In the genomic region with DNA sequence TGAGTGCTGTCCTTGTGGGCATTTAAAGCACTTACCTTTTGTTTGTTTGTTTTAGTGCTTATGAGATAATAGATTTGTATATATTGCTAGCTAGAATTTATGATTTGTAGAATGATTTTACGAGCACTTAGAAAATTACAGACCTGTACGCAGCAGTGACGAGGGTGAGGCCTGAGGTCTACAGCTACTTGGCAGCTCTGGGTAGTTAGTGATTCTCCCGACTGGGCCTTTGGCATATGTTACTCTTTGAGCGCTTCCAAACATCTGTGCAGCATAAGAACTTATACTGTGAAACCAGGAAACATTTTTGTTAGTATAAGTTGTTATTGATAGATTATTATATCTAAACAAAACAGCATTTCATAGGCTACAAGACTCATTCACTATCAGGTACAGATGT, we compare ENCODE assay signal across 29 mouse cellular contexts. TPM values are rescaled to one million over a fixed set of nuclear protein-coding genes. Genes with fewer than 3 reads are reported as not detected.
DNase-seq lines count a peak whose midpoint lies in the region; ATAC-seq lines count a peak whose summit lies in the region.
"Had no signal": no experiment of that assay in that cellular context is flagged by ENCODE, and none has a peak within 500 bp of the region (broad histone marks: within the 10 kb centered on the region; RNA-seq: fewer than 3 reads in every experiment).

No protein-coding gene starts in this region.

- H3K36me3 ChIP-seq in heart, embryonic 13.5 days: peaks cover 18% of the 10 kb centered on the region
- H3K36me3 ChIP-seq in hindbrain, embryonic 10.5 days: peaks cover 18% of the 10 kb centered on the region
- H3K36me3 ChIP-seq in hindbrain, embryonic 12.5 days: peaks cover 15% of the 10 kb centered on the region; the same call in 1 of the 2 replicates
- peaks cover 14% of the 10 kb centered on the region for H3K36me3 ChIP-seq in neural tube, embryonic 13.5 days
- H3K36me3 ChIP-seq: lung, embryonic 15.5 days; midbrain, embryonic 15.5 days; stomach, embryonic 15.5 days had no signal

- peaks cover 20% of the 10 kb centered on the region for H3K4me1 ChIP-seq in heart, embryonic 13.5 days
- peaks cover 4% of the 10 kb centered on the region; the same call in 1 of the 2 replicates for H3K4me1 ChIP-seq in hindbrain, embryonic 10.5 days (replicated peaks)
- H3K4me1 ChIP-seq in hindbrain, embryonic 12.5 days: no peaks in the 10 kb centered on the region
- peaks cover 7% of the 10 kb centered on the region; the same call in 1 of the 2 replicates for H3K4me1 ChIP-seq in neural tube, embryonic 13.5 days (replicated peaks)
- H3K4me1 ChIP-seq: forebrain, embryonic 12.5 days; limb, embryonic 12.5 days; lung, embryonic 15.5 days; midbrain, embryonic 10.5 days; midbrain, embryonic 15.5 days; stomach, embryonic 15.5 days had no signal

- no peak for DNase-seq in heart, postnatal 25 days (ENCODE audit: low spot score)
- no peak for DNase-seq in hindbrain, embryonic 10.5 days (ENCODE audit: low spot score)
- DNase-seq in large intestine, adult 2 months (ENCODE audit: low read depth, low spot score): peak; percentile 24
- DNase-seq in thymus, postnatal 36 days: no peak
- DNase-seq: adrenal gland, postnatal 25 days; B cell, adult 2 months; cerebellum, adult 11-12 months; cerebellum, postnatal 10 days; forebrain, postnatal 0 days; kidney, adult 8-10 months; kidney, postnatal 4 days; retina, postnatal 1 day; right cerebral cortex, postnatal 14 days had no signal

- H3K27ac ChIP-seq in heart, embryonic 13.5 days (replicated peaks): peak overlapping the region; percentile 42; the same call in 1 of the 2 replicates
- H3K27ac ChIP-seq in hindbrain, embryonic 10.5 days: peak overlapping the region; percentile 56
- no peak overlapping the region for H3K27ac ChIP-seq in hindbrain, embryonic 12.5 days
- peak overlapping the region; percentile 33; the same call in 1 of the 2 replicates for H3K27ac ChIP-seq in neural tube, embryonic 13.5 days (replicated peaks)
- H3K27ac ChIP-seq: embryonic facial prominence, embryonic 15.5 days; forebrain, embryonic 12.5 days; kidney, postnatal 0 days; limb, embryonic 12.5 days; lung, embryonic 15.5 days; midbrain, embryonic 10.5 days; midbrain, embryonic 15.5 days; stomach, embryonic 15.5 days had no signal

- WGBS in heart, embryonic 13.5 days: 75% methylated on average over 5 of the region's 5 CpGs
- WGBS in hindbrain, embryonic 10.5 days: 92% methylated on average over 5 of the region's 5 CpGs
- 84% methylated on average over 5 of the region's 5 CpGs for WGBS in hindbrain, embryonic 12.5 days
- whole genome bisulfite sequencing in large intestine, adult 2 months: 13% methylated on average over 5 of the region's 5 CpGs
- 53% methylated on average over 5 of the region's 5 CpGs for WGBS in neural tube, embryonic 13.5 days

- H3K4me2 ChIP-seq in heart, embryonic 13.5 days: no peak overlapping the region
- no peak overlapping the region for H3K4me2 ChIP-seq in hindbrain, embryonic 12.5 days (replicated peaks)
- H3K4me2 ChIP-seq in neural tube, embryonic 13.5 days: no peak overlapping the region
- H3K4me2 ChIP-seq: embryonic facial prominence, embryonic 15.5 days; forebrain, embryonic 12.5 days; limb, embryonic 12.5 days; liver, embryonic 11.5 days; lung, embryonic 15.5 days; midbrain, embryonic 15.5 days; stomach, embryonic 15.5 days had no signal

- intact Hi-C loops in heart, postnatal 25 days (cut with DNase I): no loop called here

- H3K9me3 ChIP-seq in heart, embryonic 13.5 days: peaks cover 10% of the 10 kb centered on the region
- H3K9me3 ChIP-seq in hindbrain, embryonic 10.5 days: peaks cover 12% of the 10 kb centered on the region; the same call in 1 of the 2 replicates
- H3K9me3 ChIP-seq in hindbrain, embryonic 12.5 days (replicated peaks): peaks cover 7% of the 10 kb centered on the region; the same call in 1 of the 2 replicates
- H3K9me3 ChIP-seq in neural tube, embryonic 13.5 days: peaks cover 7% of the 10 kb centered on the region; the same call in 1 of the 2 replicates
- H3K9me3 ChIP-seq: lung, embryonic 15.5 days; midbrain, embryonic 15.5 days; stomach, embryonic 15.5 days had no signal

- no peak overlapping the region for H3K4me3 ChIP-seq in heart, embryonic 13.5 days
- H3K4me3 ChIP-seq in hindbrain, embryonic 10.5 days: no peak overlapping the region
- H3K4me3 ChIP-seq in hindbrain, embryonic 12.5 days: no peak overlapping the region
- no peak overlapping the region for H3K4me3 ChIP-seq in neural tube, embryonic 13.5 days
- H3K4me3 ChIP-seq: embryonic facial prominence, embryonic 15.5 days; forebrain, embryonic 12.5 days; limb, embryonic 12.5 days; lung, embryonic 15.5 days; midbrain, embryonic 10.5 days; midbrain, embryonic 15.5 days; stomach, embryonic 15.5 days had no signal

- no peak for ATAC-seq in heart, embryonic 13.5 days (ENCODE audit: extremely low read depth, insufficient number of reproducible peaks, low FRiP score, low TSS enrichment)
- no peak for ATAC-seq in hindbrain, embryonic 12.5 days (ENCODE audit: low FRiP score)
- no peak for ATAC-seq in neural tube, embryonic 13.5 days (ENCODE audit: low read depth)
- ATAC-seq: forebrain, postnatal 0 days; intestine, embryonic 16.5 days; midbrain, embryonic 15.5 days had no signal

- H3K9ac ChIP-seq in heart, embryonic 13.5 days: 0 out of 2 replicates have a peak overlapping the region, but pooled peaks have one; percentile 7
- H3K9ac ChIP-seq in hindbrain, embryonic 12.5 days: no peak overlapping the region
- peak overlapping the region; percentile 41; the same call in 1 of the 2 replicates for H3K9ac ChIP-seq in neural tube, embryonic 13.5 days
- H3K9ac ChIP-seq: embryonic facial prominence, embryonic 15.5 days; forebrain, embryonic 12.5 days; forebrain, postnatal 0 days; limb, embryonic 12.5 days; lung, embryonic 15.5 days; midbrain, embryonic 15.5 days; stomach, embryonic 15.5 days had no signal

- H3K27me3 ChIP-seq in heart, embryonic 13.5 days (replicated peaks): no peaks in the 10 kb centered on the region
- no peaks in the 10 kb centered on the region for H3K27me3 ChIP-seq in hindbrain, embryonic 10.5 days (ENCODE audit: insufficient read depth, poor library complexity, severe bottlenecking)
- H3K27me3 ChIP-seq in hindbrain, embryonic 12.5 days: no peaks in the 10 kb centered on the region
- H3K27me3 ChIP-seq in neural tube, embryonic 13.5 days: no peaks in the 10 kb centered on the region
- H3K27me3 ChIP-seq: embryonic facial prominence, embryonic 15.5 days; forebrain, embryonic 12.5 days; limb, embryonic 12.5 days; lung, embryonic 15.5 days; midbrain, embryonic 15.5 days; stomach, embryonic 15.5 days had no signal

RNA-seq across cellular contexts. Expression of a gene that starts 12.3 kb away (rescaled TPM):
- 12.9 and 16.4 TPM in 2 replicates for polyA plus RNA-seq in heart, embryonic 13.5 days (2015; fragmentation: Nextera tagmentation; extraction: Ambion mirVana)
- 10 to 100 TPM; 19.5 to 20.5 TPM for total RNA-seq in heart, postnatal 25 days (2021)
- polyA plus RNA-seq in hindbrain, embryonic 10.5 days (2016; fragmentation: Nextera tagmentation; extraction: Ambion mirVana): 2.4 and 4.9 TPM in 2 replicates
- polyA plus RNA-seq in hindbrain, embryonic 12.5 days (2016; fragmentation: Nextera tagmentation; extraction: Ambion mirVana): 10.7 and 11.0 TPM in 2 replicates
- polyA plus RNA-seq in large intestine, adult 2 months (2012; rRNA removed): 0.31 and 0.40 TPM in 2 replicates
- polyA plus RNA-seq in neural tube, embryonic 13.5 days (2015; fragmentation: Nextera tagmentation; extraction: Ambion mirVana): 18.7 and 19.2 TPM in 2 replicates
- total RNA-seq: gastrocnemius, adult 8-10 months; gastrocnemius, postnatal 4 days; hematopoietic stem cell, adult 5-6 weeks had no signal

RNA-seq across cellular contexts. Expression of a gene that starts 46.7 kb away (rescaled TPM):
- polyA plus RNA-seq in heart, embryonic 13.5 days (2015; fragmentation: Nextera tagmentation; extraction: Ambion mirVana): 25.5 and 28.1 TPM in 2 replicates
- 10 to 100 TPM; 49.6 to 53.9 TPM for total RNA-seq in heart, postnatal 25 days (2021)
- polyA plus RNA-seq in hindbrain, embryonic 10.5 days (2016; fragmentation: Nextera tagmentation; extraction: Ambion mirVana): 26.9 TPM in 2 replicates
- 38.1 and 39.7 TPM in 2 replicates for polyA plus RNA-seq in hindbrain, embryonic 12.5 days (2016; fragmentation: Nextera tagmentation; extraction: Ambion mirVana)
- 10.6 and 21.2 TPM in 2 replicates for polyA plus RNA-seq in large intestine, adult 2 months (2012; rRNA removed)
- polyA plus RNA-seq in neural tube, embryonic 13.5 days (2015; fragmentation: Nextera tagmentation; extraction: Ambion mirVana): 33.1 and 35.5 TPM in 2 replicates

RNA-seq across cellular contexts. Expression of a gene that starts 46.8 kb away (rescaled TPM):
- polyA plus RNA-seq in heart, embryonic 13.5 days (2015; fragmentation: Nextera tagmentation; extraction: Ambion mirVana): 5.3 and 6.8 TPM in 2 replicates
- total RNA-seq in heart, postnatal 25 days (2021): 1 to 10 TPM; 7.4 to 8.5 TPM
- 6.9 and 10.5 TPM in 2 replicates for polyA plus RNA-seq in hindbrain, embryonic 10.5 days (2016; fragmentation: Nextera tagmentation; extraction: Ambion mirVana)
- 7.2 and 9.1 TPM in 2 replicates for polyA plus RNA-seq in hindbrain, embryonic 12.5 days (2016; fragmentation: Nextera tagmentation; extraction: Ambion mirVana)
- 2.0 TPM in 2 replicates for polyA plus RNA-seq in large intestine, adult 2 months (2012; rRNA removed)
- polyA plus RNA-seq in neural tube, embryonic 13.5 days (2015; fragmentation: Nextera tagmentation; extraction: Ambion mirVana): 3.4 and 7.6 TPM in 2 replicates
